Mouse (Mus musculus): ENCODE measurements at regions not wholly inside any gene's neighbourhood (a gene's known extent, or its start where the extent isn't known, plus 50 kb on each side); places are given as distances from the start of the nearest gene placed in this dataset.

GRCm38 (mm10) chr1:181302151-181302550 is 50.3 kb upstream of the Cnih3 start:
- TF ChIP-seq CTCF (IDR thresholded peaks at IDR 0.05 in 2 of 3, conservative IDR thresholded peaks at IDR 0.05 in 1 of 3; ENCODE audit: control insufficient read depth in 1 of 3, insufficient read depth in 1 of 3, low read depth in 2 of 3, low read length in 3 of 3, poor library complexity in 1 of 3, severe bottlenecking in 1 of 3) (no peak), MYB (IDR thresholded peaks at IDR 0.05; ENCODE audit: low read depth, low read length) (no peak), USF2 (IDR thresholded peaks at IDR 0.05; ENCODE audit: borderline replicate concordance in 1 of 2, insufficient read depth in 1 of 2, low read depth in 1 of 2, low read length in 2 of 2) (no peak), POLR2A (IDR thresholded peaks at IDR 0.05; ENCODE audit: control insufficient read depth in 1 of 2, insufficient read depth in 1 of 2, low read depth in 1 of 2, low read length in 2 of 2, poor library complexity in 1 of 2) (no peak), ZMIZ1 (IDR thresholded peaks at IDR 0.05; ENCODE audit: low read depth, low read length) (no peak), RAD21 (IDR thresholded peaks at IDR 0.05; ENCODE audit: low read depth, low read length) (no peak), TAL1 (IDR thresholded peaks at IDR 0.05; ENCODE audit: low read length) (no peak), EP300 (IDR thresholded peaks at IDR 0.05; ENCODE audit: low read depth in 1 of 2, low read length in 2 of 2) (no peak)
